Mouse (Mus musculus) forebrain, embryonic 10.5 days (tissue): Measurements from ENCODE around the gene Vcp. TPM values are rescaled to one million over a fixed set of nuclear protein-coding genes. Genes with fewer than 3 reads are reported as not detected.

Source experiments
- DNase-seq: peaks from one replicate; pipeline ENCODE4 v3.0.0-alpha.2; 2017; ENCODE audit warnings: low spot score; ENCODE audit errors: extremely low spot score
- H3K27ac ChIP-seq: fragments of 300-500 bp; sonication (generic); 2 replicates; pipeline ENCODE4 v1.5.1; 2016; ENCODE audit warnings: mild to moderate bottlenecking
- H3K27me3 ChIP-seq: fragments of 300-500 bp; sonication (generic); 2 replicates; pipeline ENCODE4 v1.6.1; 2016; ENCODE audit warnings: mild to moderate bottlenecking; ENCODE audit not compliant: poor library complexity, severe bottlenecking
- H3K36me3 ChIP-seq: fragments of 300-500 bp; sonication (generic); replicated peaks from 2 replicates; pipeline ENCODE4 v1.6.1; 2016; ENCODE audit warnings: mild to moderate bottlenecking, moderate library complexity
- H3K4me1 ChIP-seq: fragments of 300-500 bp; sonication (generic); 2 replicates; pipeline ENCODE4 v1.6.1; 2016
- H3K4me3 ChIP-seq: fragments of 300-500 bp; sonication (generic); 2 replicates; pipeline ENCODE4 v1.5.1; 2016; ENCODE audit warnings: mild to moderate bottlenecking, moderate library complexity
- H3K9me3 ChIP-seq: fragments of 300-500 bp; sonication (generic); 2 replicates; pipeline ENCODE4 v1.6.1; 2016; ENCODE audit warnings: mild to moderate bottlenecking, moderate library complexity
- WGBS: fragments of 180-500 bp; shearing (Covaris S2); methylation state at CpG from one replicate; pipeline ENCODE4 v1.1.7; 2016; 5-methylcytosine and 5-hydroxymethylcytosine counted together
- polyA plus RNA-seq: library from polyadenylated mRNA; unstranded; fragments of >200 nt; fragmentation: Nextera tagmentation; extraction: Ambion mirVana; gene quantifications from 2 replicates; pipeline ENCODE4 v1.2.1, GENCODE M21; 2016

The Vcp gene
- polyA plus RNA-seq, 1 experiment from 2014 or later, result 655 TPM

DNA sequence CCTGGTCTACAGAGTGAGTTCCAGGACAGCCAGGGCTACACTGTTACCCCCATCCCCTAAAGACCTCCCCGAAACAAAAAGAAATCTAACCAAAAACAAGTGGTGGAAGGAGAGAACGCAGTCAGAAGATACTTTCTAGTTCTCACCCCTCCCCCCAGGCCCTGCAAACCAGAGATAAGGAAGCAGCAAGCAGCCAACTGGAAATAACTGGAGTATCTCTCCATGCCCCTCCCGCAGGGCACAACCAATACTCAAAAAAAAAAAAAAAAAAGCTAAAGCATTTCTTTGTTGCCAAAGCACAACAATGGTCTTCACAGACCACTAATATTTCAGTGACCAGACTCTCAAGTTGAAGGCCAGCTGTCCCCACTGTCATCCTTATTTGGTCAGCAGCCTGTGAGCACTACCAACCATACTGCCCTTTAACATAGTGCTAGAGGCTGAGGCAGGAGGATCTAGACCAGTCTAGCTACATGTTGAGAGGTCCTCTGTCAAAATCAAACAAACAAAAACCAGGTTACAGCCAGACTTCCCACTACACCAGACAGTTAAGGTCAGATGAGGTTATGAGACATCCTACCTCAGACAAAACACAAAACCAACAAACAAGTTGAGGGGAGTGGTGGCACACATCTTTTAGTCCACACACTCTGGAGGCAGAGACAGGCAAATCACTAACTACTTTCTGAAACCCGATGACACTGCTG lies 37.7 kb upstream of the Vcp start:
- no peak for DNase-seq
- Histone ChIP-seq H3K4me3 (no peak overlapping the region), H3K27ac (0 out of 2 replicates have a peak overlapping the region, but pooled peaks have one; percentile 25), H3K4me1 (peaks cover 45% of the 10 kb centered on the region), H3K36me3 (peaks cover 41% of the 10 kb centered on the region), H3K9me3 (no peaks in the 10 kb centered on the region), H3K27me3 (0 out of 2 replicates have a peak, but pooled peaks cover 4% of the 10 kb centered on the region)
- WGBS, result 73% methylated on average over 4 of the region's 4 CpGs

DNA sequence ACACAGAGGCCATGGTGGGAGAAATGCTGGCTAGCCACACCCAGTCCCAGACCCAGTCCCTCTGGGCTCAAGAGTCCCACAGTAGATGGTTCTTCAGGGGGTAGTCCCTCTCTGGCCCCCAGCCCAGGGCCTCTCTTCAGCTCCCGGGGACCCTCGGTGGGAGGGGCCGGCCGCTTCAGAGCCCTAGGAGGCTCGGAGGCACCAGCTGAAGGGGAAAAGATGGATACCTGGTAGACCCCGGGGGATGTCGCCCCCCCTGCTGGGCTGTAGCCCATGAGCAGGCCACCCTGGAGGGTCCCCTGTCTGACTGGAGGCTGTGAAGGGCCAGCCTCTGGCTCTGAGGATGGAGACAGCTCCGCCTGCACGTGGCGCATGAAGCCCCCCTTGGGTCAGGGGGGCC lies 36.0 kb upstream of the Vcp start:
- 88% methylated on average over 10 of the region's 10 CpGs for WGBS
- Histone ChIP-seq H3K4me3 (no peak overlapping the region), H3K4me1 (peaks cover 54% of the 10 kb centered on the region), H3K36me3 (peaks cover 48% of the 10 kb centered on the region), H3K27ac (peak overlapping the region; percentile 6; the same call in 1 of the 2 replicates), H3K27me3 (0 out of 2 replicates have a peak, but pooled peaks cover 4% of the 10 kb centered on the region), H3K9me3 (no peaks in the 10 kb centered on the region)
- DNase-seq, result no peak

DNA sequence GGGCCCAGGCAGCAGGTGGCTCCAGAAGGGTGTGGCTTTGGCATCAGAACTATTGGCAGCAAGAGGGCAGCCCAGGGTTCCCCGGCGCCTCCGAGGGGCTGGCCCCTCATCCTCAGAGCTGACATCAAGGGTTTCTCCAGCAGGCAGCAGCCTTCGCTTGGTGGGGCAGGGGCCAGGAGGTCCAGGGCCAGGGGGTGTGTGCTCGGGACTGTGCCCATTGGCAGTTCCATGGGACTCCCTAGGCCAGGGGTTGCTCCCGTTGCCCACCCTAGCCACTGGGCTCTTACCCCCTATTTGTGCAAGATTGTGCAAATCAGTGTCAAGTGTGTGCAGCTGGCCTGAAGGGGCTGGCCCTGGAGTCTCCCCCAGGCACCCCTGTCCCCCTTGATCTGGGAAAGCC lies 35.5 kb upstream of the Vcp start:
- peaks cover 48% of the 10 kb centered on the region for H3K36me3 ChIP-seq

DNA sequence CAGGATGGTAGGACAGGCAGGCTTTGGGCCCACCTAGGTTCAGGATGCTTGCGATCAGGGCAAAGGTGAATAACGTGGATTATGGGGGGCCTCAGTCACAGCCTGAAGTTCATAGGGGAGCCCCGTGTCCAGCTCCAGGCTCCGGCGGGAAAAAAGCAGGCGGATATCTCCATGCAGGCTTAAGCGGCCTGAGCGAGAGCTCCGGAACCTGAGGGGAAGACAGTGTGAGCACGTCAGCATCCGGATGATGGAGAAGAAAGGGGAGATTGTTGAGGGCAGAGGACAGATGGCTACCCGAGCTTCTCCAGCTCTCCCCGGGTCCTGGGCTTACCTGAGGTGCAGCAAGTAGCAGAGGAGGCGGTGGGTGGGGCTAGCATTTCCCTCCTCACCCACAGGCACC lies 33.2 kb upstream of the Vcp start:
- Histone ChIP-seq H3K27ac (no peak overlapping the region), H3K36me3 (peaks cover 64% of the 10 kb centered on the region), H3K4me3 (no peak overlapping the region), H3K27me3 (no peaks in the 10 kb centered on the region), H3K9me3 (no peaks in the 10 kb centered on the region), H3K4me1 (peaks cover 43% of the 10 kb centered on the region)
- no peak for DNase-seq
- 89% methylated on average over 14 of the region's 14 CpGs for WGBS

More for the DNA sequence above, 35.5 kb upstream of the Vcp start:
- no peak for DNase-seq
- H3K4me1 ChIP-seq, result peaks cover 50% of the 10 kb centered on the region
- H3K27ac ChIP-seq, result 0 out of 2 replicates have a peak overlapping the region, but pooled peaks have one; percentile 6
- H3K9me3 ChIP-seq, result no peaks in the 10 kb centered on the region
- H3K4me3 ChIP-seq, result no peak overlapping the region
- 89% methylated on average over 6 of the region's 6 CpGs for WGBS
- H3K27me3 ChIP-seq, result 0 out of 2 replicates have a peak, but pooled peaks cover 4% of the 10 kb centered on the region

DNA sequence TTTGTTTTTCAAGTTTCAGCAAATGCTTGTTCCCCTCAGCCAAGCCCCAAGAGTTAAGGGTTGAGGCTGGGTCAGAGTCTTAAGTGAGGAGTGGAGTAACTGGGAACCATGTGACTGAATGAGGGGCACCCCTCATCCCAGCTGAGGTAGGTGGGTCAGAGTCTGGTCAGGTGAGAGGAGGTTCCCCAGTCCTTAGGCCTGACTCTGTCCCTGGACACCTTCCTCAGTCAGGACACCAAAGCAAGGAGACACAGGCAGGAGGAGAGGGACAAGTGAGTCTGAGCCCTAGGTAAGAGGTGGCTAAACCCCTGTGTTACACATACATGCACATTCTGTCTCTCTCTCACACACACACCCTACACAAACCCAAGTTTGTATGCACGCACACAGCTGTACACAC lies 32.2 kb upstream of the Vcp start:
- no peak overlapping the region for H3K4me3 ChIP-seq
- H3K27ac ChIP-seq, result peak overlapping the region; percentile 96
- WGBS, result 89% methylated on average over 1 of the region's 1 CpGs

DNA sequence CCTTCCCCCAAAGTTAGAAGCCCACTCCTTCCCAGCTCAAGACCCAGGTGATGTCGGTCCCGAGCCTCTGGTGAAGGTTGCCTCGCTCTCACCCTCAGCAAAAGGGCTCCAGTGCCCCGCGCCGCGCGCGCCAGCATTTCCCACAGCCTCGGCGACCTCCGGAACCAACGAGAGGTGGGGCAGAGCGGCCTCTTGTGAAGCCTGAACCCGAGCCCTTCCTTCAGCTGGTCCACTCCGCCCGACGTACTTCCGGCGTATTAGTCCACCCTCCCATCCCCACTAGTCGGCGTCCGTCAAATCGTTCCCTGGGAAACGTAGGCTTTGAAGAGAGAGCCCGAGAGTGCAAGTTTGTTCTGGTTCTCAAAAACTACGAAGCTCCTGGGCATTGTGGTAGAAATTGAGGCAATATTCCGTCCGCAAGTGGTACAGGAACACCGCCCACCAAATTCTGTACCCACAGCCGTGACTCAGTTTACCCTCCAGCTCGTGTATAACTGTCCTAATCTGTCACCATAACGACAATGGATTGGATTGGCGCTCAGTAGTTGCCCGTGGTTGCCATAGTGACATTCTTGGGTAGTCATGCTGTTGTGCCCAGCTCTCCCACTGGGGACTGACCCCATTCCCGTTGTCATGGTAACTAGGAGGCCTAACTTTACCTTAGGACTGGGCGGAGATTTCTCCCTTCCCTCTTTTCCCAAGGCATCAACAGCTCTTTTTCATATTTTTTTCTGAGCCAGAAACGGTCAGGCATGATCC lies 31.1 kb upstream of the Vcp start, which contains the start of gene Stoml2:
Gene Stoml2 (minus strand): TSS at position 474 of the 759 bp plus-strand sequence.
- Histone ChIP-seq H3K9me3 (no peaks in the 10 kb centered on the region), H3K27ac (peak within 1 kb of the TSS; percentile 96), H3K27me3 (no peaks in the 10 kb centered on the region), H3K36me3 (peaks cover 77% of the 10 kb centered on the region), H3K4me3 (peak within 1 kb of the TSS; percentile 87), H3K4me1 (peaks cover 33% of the 10 kb centered on the region)
- WGBS, result under 1% methylated on average over 38 of the region's 38 CpGs
- peak; percentile 92 for DNase-seq

More for the DNA sequence above, 32.2 kb upstream of the Vcp start:
- Histone ChIP-seq H3K36me3 (peaks cover 74% of the 10 kb centered on the region), H3K4me1 (peaks cover 35% of the 10 kb centered on the region), H3K27me3 (no peaks in the 10 kb centered on the region), H3K9me3 (no peaks in the 10 kb centered on the region)
- no peak for DNase-seq

GRCm38 (mm10) chr4:43030780-43031230 lies 30.5 kb upstream of the Vcp start:
- H3K9me3 ChIP-seq, result no peaks in the 10 kb centered on the region
- 1% methylated on average over 28 of the region's 28 CpGs for WGBS
- H3K36me3 ChIP-seq, result peaks cover 72% of the 10 kb centered on the region
- peaks cover 33% of the 10 kb centered on the region for H3K4me1 ChIP-seq
- no peaks in the 10 kb centered on the region for H3K27me3 ChIP-seq
- peak overlapping the region; percentile 87 for H3K4me3 ChIP-seq
- peak overlapping the region; percentile 96 for H3K27ac ChIP-seq
- no peak for DNase-seq

DNA sequence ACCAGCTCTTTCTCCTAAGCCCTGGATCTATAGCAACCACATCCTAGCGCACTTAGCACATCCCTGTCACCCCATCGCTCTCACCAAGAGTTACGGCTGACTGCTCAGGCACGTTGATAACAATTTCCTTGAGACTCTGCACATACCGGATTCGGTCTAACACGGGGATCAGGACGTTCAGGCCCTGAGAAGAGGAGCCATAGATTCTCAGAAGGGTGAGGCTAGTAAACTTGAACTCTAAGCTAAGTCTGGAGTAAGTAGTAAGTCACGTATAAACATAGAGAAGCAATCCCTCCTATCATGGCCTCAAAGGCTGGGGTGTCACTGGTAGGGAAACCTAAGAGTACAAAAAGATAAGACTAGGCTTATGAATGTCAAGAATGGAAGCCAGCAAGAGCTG lies 30.0 kb upstream of the Vcp start:
- DNase-seq, result no peak
- Histone ChIP-seq H3K36me3 (peaks cover 67% of the 10 kb centered on the region), H3K4me1 (peaks cover 33% of the 10 kb centered on the region), H3K9me3 (no peaks in the 10 kb centered on the region), H3K4me3 (peak overlapping the region; percentile 87), H3K27me3 (no peaks in the 10 kb centered on the region), H3K27ac (peak overlapping the region; percentile 96)
- 86% methylated on average over 9 of the region's 9 CpGs for WGBS

DNA sequence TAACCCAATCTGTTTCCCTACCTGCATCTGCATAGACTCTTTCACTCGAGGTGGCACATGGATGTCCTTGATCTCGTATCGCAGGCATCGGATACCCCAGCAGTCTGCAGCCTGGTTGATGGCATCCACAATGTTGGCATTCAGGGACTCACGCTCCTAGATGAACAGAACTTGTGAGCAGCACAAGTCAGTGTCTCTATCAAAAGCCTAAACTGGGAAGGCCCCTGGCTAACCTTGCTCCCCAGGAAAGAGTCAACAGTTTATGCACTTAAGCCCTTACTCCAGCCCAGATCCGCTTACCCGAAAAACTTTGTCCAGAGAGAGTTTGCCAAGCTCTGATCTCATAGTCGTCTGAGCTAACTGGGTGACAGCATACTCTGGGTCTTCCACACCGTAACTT lies 29.4 kb upstream of the Vcp start:
- Histone ChIP-seq H3K9me3 (no peaks in the 10 kb centered on the region), H3K36me3 (peaks cover 61% of the 10 kb centered on the region), H3K4me3 (peak overlapping the region; percentile 87), H3K27me3 (no peaks in the 10 kb centered on the region), H3K4me1 (peaks cover 38% of the 10 kb centered on the region), H3K27ac (no peak overlapping the region)
- WGBS, result 96% methylated on average over 9 of the region's 9 CpGs
- no peak for DNase-seq

DNA sequence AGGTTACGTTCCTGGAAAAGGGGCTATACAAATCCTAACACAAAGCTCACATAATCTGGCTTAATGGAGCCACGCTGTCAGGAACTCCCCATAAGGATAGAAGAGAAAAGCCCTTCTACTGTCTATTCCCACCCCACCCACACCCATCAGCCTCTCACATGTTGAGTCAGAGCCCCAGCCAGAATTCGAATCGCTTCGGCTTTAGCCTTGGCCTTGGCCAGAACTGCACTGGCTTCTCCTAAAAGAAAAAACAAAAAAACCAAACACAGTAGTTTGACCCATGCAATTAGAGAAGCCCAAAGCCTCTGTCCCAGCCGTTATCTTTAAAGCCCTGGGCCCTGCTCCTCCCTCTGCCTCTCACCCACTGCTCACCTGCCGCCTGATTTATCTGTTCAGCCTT lies 28.8 kb upstream of the Vcp start:
- no peak overlapping the region for H3K27ac ChIP-seq
- peaks cover 57% of the 10 kb centered on the region for H3K36me3 ChIP-seq
- H3K27me3 ChIP-seq, result no peaks in the 10 kb centered on the region
- 90% methylated on average over 7 of the region's 7 CpGs for WGBS
- DNase-seq, result no peak
- H3K4me1 ChIP-seq, result peaks cover 43% of the 10 kb centered on the region
- H3K4me3 ChIP-seq, result no peak overlapping the region; the same call in 1 of the 2 replicates
- H3K9me3 ChIP-seq, result no peaks in the 10 kb centered on the region

DNA sequence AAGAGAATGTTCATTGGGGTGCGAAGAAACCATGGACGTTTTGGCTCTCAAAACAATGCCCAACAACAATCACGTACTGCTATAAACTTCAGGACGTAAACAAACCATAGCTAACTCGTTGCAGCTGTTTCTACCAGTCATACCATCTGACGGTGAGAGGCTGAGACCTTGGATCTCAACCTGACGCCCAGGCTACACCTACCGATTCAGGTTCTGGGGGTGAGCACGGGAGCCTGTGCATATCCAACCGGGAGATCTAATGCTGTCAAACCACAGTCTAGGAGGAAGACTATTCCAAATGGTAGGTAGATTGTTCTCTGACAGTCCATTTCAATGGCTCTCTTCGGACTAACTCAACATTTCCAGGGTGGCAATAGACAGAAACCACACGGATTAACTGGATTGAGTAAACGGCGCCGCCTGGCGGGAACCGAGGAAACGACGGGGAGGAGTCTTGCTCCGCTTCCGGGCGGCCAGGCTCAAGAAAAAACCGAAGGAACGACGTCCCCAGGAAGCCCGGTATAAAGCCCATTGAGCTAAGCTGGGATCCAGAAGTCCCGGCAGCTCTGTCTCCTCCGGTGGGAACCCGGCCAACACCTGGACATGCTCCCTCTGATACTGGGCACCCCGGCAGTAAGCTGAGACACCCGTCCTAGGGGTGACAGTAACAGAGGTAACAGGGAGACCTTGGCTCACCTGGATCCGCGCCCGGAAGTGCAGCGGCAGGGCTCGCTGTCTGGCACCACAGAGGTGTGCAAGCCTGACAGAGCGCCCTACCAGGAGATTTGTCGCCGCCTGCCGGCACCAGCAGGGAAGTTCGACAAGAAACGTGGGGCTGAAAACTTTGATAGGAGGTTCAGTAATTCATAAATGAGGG lies 25.0 kb upstream of the Vcp start, which contains the start of gene Pigo:
Gene Pigo (minus strand): TSS at position 736 of the 877 bp plus-strand sequence.
- WGBS, result 10% methylated on average over 42 of the region's 42 CpGs
- peaks cover 21% of the 10 kb centered on the region for H3K4me1 ChIP-seq
- H3K4me3 ChIP-seq, result peak within 1 kb of the TSS; percentile 65
- no peaks in the 10 kb centered on the region for H3K9me3 ChIP-seq
- peaks cover 77% of the 10 kb centered on the region for H3K36me3 ChIP-seq
- peak; percentile 89 for DNase-seq
- peak within 1 kb of the TSS; percentile 87 for H3K27ac ChIP-seq
- H3K27me3 ChIP-seq, result no peaks in the 10 kb centered on the region

- Histone ChIP-seq H3K4me1 (peaks cover 15% of the 10 kb centered on the region), H3K36me3 (peaks cover 79% of the 10 kb centered on the region), H3K9me3 (no peaks in the 10 kb centered on the region), H3K27ac (peak overlapping the region; percentile 87), H3K27me3 (no peaks in the 10 kb centered on the region), H3K4me3 (peak overlapping the region; percentile 65)
- 85% methylated on average over 14 of the region's 14 CpGs for WGBS
- DNase-seq, result no peak
These were observed 24.4 kb upstream of the Vcp start for GRCm38 (mm10) chr4:43024673-43025072.
